Mouse (Mus musculus) regulatory T cell (primary cell): ENCODE measurements around the gene Cdkl2.

Experiments
- in situ Hi-C: fragments of 300-600 bp; cut with MboI, MseI; formaldehyde crosslinking; loops from one replicate; pipeline ENCODE4 v1.15.1; 2025; ENCODE audit warnings: high pct_unique_total_duplicates

The Cdkl2 gene

DNA sequence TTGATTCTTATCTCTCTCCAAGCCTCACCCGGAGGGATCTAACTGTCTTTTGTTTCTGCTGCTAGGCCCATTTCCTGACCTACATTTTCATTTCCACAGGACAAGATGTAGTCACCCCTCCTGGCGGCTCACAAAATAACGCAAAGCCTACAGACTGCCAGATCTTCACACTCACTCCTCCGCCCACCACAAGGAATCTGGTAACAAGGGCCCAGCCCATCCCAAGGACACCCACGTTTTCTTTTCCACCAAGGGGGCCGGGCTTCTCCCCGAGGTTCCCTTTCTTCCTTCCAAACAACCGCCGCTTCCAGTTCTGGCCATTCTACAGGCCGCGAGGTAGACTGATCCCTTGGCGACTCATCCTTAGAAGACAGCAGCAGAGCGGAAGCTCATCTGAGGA lies 49.1 kb downstream of the Cdkl2 start:
- in situ Hi-C loops, result loop anchor here (5.0 kb wide), 1 partner anchor 72 kb away; no protein-coding TSS in a partner anchor

DNA sequence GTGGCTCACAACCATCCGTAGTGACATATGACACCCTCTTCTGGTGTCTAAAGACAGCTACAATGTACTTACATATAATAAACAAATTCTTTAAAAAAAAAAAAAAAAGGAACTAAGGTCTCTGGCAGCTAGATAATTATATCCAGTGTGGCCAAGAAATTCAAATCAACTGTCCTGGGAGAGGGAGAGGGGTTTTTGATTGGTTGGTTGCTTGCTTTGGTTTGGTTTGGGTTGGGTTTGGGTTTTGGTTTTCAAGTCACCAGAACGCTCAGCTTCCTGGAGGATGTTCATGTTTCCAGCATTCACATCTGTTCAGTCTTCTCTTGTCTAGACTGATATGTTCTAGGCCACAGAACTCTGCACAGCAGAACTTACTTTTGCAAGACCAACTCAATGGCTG lies 50.6 kb downstream of the Cdkl2 start:
- in situ Hi-C loops, result loop anchor here (5.0 kb wide), 1 partner anchor 71 kb away; no protein-coding TSS in a partner anchor

DNA sequence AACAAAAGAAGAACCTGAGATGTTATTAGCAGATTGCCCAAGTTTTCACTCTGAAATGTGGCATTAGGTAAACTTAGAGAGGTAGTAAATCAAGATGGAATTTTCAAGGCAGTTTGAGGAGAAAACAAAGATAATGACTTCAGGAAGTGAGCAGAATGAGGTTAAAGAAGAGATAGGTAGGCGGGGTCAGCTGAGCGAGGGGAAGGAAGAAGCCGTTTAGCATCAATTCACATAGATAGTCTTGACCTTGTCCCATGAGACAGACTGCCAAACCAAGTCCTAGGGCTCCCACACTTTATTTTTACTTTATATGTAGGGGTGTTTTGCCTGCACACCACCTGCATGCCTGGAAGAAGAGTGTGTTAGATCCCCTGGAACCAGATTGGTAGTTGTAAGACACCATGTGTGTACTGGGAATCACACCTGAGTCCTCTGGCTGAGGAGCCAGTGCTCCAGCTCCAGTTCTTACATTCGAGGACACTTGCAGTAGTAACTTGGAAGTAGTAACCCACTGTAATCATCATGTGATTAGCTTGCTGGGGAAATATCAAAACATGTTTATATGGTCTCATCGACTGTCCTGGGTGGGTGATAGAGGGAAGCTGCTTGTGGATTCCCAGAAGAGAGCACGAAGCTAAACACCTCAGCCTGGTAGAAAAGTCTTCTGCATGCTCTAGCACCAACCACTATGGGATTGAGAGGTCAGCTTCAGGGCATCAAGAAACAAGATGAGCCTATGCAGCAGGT lies 52.3 kb downstream of the Cdkl2 start:
- in situ Hi-C loops, result loop anchor here (5.0 kb wide), 1 partner anchor 69 kb away; no protein-coding TSS in a partner anchor

DNA sequence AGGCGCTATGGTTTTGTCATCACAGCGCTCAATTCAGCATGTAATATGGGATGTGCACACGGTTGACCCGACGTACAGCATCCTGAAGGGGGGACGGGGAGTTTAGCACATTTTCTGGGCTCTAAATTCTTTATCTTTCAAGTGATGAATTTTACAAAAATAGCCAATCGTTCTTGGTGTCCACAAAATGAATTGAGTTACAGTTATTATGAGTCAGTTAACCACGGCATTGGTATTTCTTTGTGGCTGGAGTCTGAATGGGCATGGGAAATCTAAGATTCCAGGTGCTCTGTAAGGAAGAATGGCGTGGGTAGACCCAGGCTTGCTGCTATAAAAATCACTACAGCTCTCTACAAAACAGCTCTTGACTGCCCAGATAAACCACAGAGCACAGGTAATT lies 54.4 kb downstream of the Cdkl2 start:
- in situ Hi-C loops, result no loop called here

DNA sequence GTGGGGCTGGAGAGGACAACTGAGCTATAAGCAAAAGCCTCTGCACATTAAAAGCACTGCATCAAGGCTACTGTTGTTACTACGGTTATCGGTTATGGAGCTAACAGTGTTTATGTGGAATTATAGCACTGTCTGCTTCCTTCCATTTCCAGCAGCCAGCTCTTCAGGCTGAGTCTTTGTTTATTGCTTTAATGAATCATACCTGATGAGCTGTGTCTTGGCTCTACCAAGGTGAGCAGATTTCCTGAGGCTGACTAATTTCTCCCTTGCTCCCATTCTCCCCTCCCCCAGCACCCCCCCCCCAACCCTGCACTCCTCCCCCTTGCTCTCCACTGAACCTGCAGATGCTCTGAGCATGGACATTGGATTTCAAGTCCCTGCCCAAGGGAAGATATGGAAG lies 55.9 kb downstream of the Cdkl2 start:
- in situ Hi-C loops, result no loop called here

DNA sequence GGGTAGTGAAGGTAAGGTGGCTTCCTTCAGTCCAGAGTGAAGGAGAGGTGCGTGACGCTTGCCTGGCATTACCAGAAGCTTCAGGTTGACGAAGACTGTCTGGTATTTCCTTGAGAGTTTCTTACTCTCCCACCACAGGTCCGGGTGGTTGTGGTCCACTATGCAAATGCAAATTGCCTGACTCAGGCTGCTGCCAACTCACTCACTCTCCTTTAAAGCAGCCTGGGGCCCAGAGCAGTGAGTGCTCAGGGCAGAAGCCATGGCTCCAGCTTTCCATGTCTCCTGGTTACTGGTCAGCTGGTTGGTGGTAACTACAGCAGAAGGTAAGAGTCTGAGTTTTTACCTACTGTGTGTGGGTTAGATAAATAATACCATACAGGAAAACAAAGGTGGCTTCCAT lies 56.4 kb downstream of the Cdkl2 start, which contains the start of gene Odaph:
Gene Odaph, plus strand, starts transcription at position 240 of the 400 bp plus-strand sequence.
- in situ Hi-C loops, result no loop called here

DNA sequence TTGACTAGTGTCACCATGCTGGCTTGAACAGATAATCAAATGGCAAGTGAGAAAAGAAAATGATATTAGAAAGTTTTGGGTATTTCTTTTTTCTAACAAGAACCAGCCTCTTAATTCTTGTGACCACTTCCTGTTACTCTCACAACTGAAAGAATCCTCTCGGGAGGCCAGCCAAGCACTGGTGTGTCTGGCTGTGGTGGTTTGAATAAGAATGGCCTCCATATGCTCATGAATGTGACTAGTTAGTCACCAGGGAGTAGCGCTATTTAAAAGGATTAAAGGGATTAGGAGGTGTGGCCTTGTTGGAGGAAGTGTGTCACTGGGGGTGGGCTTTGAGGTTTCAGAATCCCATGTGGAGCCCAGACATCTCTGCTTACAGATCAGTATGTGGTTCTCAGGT lies 58.0 kb downstream of the Cdkl2 start:
- in situ Hi-C loops, result no loop called here

DNA sequence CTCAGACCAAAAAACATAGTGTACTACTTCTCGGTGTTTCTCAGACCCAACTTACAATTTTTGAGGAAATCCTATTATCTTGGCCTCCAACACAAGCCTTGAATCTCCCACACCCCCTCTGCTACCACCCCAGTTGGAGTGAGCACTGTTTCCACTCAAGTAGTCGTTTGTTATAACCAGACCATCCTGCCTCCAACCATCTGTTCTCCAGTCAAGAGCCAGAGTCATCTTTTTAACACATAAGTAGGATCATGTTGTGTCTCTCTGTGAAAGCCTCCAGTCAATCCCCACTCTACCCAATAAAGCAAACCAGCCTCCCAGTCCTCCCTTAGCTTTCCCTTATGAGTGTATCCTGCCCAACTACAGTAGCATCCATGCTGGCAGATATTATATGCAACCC lies 60.2 kb downstream of the Cdkl2 start:
- in situ Hi-C loops, result no loop called here

DNA sequence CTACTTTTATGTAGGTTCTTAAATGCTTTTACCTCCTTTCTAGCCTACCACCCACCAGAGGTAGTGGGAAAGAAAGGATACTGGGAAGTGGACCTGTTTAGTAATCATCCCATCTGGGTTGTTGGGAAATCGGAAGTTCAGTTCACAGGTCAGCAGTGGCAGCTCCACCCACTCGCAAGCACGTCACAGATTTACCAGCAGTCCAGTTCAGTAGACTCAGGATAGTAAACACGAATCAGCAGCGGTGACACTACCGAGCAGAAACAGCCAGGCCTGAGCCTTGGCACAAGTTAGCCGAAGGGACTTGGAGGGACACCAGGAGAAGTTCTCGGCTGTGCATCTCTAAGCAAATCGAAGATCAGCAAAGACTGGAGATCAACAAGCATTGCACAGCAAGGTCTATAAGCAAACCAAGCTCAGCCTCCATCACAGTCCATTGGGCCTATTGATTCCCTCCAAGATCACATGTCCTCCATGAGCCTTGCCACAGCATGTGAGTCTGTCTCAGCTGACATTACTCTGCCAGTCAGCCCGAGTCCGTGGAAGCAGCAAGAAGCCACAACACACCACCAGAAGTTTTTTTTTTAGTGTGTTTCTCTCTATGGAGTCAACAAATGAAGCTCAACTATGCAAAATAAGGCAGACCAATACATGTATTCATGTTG lies 62.4 kb downstream of the Cdkl2 start:
- in situ Hi-C loops, result no loop called here

DNA sequence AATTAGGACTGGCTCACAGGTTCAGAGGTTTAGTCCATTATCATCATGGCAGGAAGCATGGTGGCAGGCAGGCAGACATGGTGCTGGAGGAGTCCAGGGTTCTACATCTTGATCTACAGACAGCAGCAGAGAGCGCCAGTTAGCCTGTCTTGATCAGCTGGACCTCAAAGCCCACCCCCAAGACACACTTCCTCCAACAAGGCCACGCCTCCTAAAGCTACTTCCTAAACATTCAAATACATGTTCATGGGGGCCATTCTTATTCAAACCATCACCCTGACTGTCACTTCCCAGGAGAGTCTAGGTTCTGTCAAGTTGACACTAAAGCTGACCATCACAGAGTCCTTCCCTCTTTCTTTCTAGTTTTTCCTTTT lies 66.3 kb downstream of the Cdkl2 start:
- in situ Hi-C loops, result loop anchor here (10.0 kb wide), 1 partner anchor 1753 kb away; the partner anchor contains the start of gene Cox18

DNA sequence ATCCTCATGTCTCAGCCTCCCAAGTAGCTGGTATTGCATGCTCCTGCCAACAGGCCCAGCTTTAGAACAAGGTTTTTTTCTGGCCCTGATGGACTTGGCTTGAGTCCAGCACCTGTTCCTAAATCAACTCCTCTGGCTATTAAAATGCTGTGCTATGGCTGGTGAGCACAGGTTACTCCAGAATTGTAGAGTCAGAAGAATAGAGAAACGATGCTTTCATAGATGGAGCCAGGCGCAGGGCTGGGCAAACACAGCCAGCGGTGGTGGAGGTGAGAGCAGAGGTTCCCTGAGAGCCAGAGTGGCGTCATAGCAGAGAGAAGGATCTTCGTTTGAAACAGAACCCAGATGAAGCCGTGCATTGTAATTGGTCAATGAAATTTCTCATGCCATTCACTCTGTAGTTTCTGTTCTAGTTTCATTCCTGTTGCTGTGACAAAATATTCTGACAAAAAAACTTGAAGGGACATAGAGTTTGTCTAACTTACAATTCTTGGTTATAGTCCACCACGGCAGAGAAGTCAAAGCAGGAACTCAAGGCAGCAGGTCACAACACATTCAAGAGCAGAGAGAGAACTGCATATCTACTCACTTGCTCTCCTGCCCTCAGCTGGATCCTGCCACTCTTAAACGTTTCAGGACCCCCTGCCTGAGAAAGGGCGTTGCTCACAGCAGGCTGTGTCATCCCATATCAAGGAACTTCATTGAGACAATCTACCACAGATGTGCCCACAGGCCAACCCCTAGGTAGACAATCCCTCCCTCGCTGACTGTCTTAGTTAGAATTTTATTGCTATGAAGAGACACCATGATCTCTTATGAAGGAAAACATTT lies 66.9 kb downstream of the Cdkl2 start:
- in situ Hi-C loops, result loop anchor here (10.0 kb wide), 1 partner anchor 1752 kb away; the partner anchor contains the start of gene Cox18

DNA sequence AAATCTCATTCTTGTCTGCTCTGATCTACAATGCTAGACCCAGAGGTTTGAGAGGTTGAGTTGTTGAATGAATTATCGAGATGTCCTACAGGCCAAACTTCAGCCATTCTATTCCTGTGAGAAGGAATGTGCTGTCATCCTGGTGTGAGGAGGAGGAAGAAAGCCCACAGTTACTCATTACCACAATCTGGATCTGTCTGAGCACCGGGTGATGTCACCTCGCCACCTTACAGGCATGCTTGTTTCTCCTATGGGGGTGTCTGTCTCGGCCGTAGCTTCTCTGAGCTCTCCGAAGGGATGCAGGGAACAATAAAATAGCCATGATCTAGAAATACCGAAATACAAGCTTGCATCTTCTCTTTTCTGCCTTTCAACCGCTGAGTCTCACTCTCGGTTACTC lies 67.9 kb downstream of the Cdkl2 start:
- in situ Hi-C loops, result loop anchor here (10.0 kb wide), 1 partner anchor 1751 kb away; the partner anchor contains the start of gene Cox18

DNA sequence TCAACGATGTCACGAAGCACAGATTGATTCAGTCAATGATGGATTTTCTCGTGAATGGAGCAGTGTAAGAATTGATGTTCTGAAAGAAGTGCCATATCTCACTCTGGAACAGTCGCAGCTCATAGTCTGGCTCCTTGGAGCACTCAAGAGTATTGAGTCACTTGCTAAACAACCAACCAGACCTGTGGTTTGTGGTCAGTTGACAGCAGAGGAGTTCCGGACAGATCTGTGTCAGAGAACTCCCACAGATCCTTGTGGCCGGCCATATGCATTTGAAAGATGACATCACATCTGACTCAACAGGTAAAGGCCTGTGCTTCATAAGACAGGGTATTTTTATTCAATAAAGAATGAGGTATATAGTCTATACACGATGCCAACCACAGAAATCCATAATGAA lies 69.7 kb downstream of the Cdkl2 start:
- in situ Hi-C loops, result loop anchor here (10.0 kb wide), 1 partner anchor 1749 kb away; the partner anchor contains the start of gene Cox18

DNA sequence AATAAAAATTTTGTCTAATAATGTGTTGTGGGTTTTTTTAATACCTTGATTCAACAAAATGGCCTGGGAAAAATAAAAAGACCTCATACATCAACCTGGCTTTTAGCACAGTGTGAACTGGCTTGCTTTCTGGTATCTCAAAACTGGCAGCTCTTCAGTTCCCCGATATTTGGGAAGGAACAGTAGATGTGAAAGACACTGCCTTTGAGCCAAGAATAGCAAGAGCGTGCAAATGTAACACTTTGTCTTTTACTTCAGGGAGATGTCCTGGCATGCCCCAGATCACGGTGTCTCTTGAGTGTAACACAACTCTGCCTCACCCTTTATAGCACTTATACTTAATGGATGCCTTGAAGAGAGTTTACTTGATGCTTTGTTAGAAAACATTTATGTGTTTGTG lies 71.6 kb downstream of the Cdkl2 start:
- in situ Hi-C loops, result loop anchor here (10.0 kb wide), 1 partner anchor 1747 kb away; the partner anchor contains the start of gene Cox18

DNA sequence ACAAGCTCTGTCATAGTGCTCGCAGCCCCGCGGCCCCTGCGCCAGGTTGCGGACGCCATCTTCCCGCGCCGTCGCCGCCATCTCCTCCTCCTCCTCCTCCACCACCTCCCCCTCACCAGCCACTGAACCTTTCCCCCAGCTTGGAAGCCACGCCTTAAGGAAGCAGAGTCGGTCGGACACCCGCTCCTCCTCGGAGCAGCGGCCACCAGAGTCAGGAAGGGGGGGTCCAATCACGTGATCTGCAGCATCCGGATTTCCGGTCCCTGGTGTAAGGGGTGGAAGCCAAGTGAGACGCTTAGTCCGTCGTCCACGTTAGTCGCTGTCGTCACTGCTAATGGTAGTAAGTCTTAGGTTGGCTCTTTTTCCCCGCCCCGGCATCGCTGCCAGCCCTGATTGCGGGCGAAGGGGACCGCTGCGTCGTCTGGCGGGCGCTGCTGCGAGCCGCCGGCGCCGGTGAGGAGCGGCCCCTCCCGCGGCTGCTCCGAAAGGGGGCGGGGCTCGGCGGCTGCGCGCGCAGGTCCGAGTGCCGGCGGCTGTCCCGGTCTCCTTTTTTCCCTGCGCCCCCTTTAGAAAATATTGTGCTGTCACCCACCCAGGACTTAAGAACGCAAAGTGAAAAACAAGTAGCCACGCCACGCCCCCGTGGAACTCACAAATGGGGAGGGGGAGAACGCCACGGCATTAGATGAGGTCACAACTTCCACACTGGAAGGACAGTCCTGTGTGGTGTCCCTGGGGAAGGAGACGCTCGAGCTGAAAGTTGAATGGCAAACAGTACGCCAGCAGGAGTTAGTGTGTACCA lies 80.8 kb downstream of the Cdkl2 start, which contains the start of gene Rchy1:
Gene Rchy1, minus strand, starts transcription at position 430 of the 802 bp plus-strand sequence.
- in situ Hi-C loops, result loop anchor here (5.0 kb wide), 1 partner anchor 79 kb away; the partner anchor contains the start of gene Cdkl2

DNA sequence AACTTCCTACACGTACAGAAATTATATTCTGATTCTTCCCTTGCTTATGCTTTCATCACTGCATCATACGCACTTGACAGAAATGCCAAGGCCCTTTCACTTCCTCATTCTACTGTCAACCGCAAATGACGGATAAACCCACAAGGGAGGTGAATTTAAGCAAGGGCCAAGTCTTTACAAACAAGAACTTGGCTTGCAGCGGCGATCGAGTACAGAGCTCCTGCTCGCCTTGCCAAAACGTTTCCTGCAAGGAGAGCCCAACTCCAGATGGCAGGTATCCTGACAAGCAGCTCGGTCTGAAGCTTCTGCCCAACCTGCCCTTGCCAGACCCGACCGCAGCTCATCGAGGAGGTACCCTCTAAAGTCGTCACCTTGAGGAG lies 81.4 kb downstream of the Cdkl2 start:
- in situ Hi-C loops, result loop anchor here (5.0 kb wide), 1 partner anchor 80 kb away; the partner anchor contains the start of gene Cdkl2

DNA sequence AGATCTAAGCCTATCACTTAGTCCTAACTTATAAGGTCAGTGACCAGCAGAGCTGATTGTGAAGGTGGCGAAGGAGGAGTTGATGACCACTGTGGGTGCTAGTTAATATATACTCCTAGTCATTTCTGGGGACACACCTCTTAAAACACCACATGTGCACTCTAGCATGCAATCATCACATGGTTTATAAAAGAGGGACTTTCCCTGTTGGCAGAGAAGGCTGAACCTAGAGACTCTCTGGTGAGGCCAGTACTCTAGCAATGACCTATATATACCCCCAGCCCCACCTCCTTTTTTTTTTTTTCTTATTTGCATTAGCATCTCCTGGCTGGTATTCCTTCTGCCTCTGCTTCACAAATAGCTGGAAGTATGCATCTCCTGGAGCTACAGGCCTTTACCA lies 82.3 kb downstream of the Cdkl2 start:
- in situ Hi-C loops, result loop anchor here (5.0 kb wide), 1 partner anchor 81 kb away; the partner anchor contains the start of gene Cdkl2

DNA sequence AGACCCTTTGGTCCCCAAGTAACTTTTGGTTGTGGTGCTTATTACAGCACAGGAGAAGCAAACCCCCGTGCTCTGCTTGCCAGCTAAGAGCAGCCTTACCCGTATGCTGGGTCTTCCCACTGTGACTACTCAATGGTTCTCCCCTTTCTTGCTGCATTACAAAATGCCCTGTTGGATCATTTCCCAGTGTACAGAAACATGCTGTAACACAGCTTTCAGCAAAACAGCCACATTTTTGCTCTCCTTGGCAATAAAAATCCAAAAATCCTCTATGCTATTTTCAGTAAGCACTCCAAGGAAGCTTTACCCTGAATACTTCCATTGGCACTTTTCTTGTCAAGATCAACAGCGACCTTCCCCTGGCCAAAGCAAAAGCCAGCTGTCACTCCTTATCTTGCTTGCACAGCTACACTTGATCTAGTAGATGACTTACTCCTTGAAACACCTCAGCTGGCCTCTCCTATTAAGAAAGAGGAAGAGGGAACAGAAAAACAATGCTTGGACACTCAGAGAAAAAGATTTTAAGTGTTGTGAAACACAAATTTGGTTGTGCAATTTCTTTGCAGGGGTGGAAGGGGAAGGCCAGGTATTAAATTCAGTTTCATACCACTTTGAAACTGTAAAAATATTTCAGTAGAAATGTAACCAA lies 83.0 kb downstream of the Cdkl2 start:
- in situ Hi-C loops, result loop anchor here (5.0 kb wide), 1 partner anchor 82 kb away; the partner anchor contains the start of gene Cdkl2

DNA sequence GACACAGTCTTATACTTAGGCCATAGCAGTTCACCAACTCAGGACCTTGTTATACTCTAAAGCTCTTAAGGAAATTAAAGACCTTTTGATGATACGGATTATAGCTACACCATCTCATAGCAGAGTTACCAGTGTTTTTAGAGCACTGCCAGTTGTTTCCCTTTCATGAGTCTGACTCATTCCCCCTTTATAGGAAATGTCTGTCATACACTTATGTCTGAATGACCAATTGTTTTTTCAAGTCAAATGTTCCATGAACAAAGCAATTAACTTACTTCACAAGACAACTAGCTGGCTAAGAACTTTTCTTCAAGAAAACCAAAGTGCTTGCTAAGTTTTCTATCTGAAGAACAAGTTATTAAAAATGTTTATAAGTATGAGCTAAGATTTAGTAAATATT lies 83.7 kb downstream of the Cdkl2 start:
- in situ Hi-C loops, result loop anchor here (5.0 kb wide), 1 partner anchor 82 kb away; the partner anchor contains the start of gene Cdkl2

DNA sequence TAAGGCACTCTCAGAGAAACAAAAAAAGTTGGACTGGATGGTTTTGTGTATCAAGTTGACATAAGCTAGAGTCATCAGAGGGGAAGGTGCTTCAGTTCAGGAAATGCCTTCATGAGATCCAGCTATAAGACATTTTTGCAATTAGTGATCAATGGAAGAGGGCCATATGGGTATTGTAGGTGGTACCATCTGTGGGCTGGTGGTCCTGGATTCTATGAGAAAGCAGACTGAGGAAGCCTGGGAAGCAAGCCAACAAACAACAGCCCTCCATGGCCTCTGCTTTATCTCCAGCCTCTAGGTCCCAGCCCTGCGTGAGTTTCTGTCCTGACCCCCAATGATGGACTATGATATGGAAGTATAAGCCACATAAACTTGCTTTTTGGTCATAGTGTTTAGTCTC lies 84.6 kb downstream of the Cdkl2 start:
- in situ Hi-C loops, result no loop called here
